Mouse (Mus musculus) ES-E14 (cell line): ENCODE data around the gene Trak2.

Source experiments
- CHD2 ChIP-seq: IDR thresholded peaks from 2 replicates; pipeline ENCODE4 v1.6.1; 2014; ENCODE audit warnings: mild to moderate bottlenecking, low read depth, low read length, inconsistent platforms
- HCFC1 ChIP-seq: IDR thresholded peaks from 2 replicates; pipeline ENCODE4 v1.6.1; 2012; ENCODE audit warnings: low read length, inconsistent platforms, borderline replicate concordance; ENCODE audit not compliant: insufficient read depth

DNA sequence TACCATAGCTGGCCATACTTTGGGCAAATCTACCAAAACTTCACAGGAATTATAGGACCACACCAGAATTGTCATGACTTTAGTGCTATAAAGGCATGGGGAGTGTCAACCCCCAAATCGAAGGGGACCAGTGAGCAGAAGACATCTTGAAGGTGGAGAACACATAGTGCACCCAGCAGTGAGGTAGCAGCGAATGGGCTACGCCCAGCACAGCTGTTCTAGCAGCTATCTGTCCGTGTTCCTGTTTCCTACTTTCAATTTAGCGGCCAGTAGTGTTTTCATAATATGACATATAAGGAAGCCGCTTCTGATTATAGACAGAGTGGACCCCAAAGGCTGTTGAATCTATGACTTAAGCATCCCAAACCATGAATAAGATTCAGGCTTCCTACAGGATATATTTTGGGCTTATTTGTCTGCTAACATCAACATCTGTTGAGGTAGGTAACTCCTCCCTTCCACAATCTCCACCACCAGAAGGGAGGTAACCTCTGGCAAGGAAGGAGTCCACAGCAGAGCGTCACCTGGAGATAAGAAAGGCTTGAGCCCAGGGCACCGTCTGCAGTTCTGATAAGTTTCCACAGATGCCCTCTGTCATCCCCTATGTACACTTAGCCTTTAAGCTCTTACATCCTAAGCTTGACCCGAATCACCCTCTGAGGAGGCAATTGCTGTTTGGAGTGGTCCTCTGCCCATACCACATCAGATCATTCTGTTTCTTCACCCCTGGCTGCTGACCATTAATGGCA lies 19.4 kb downstream of the Trak2 start:
- TF ChIP-seq CHD2 = no peak
- no peak for TF ChIP-seq HCFC1
